Mouse (Mus musculus): ENCODE results near the gene A630095N17Rik.

Gene A630095N17Rik

GRCm38 (mm10) chr1:75231664-75232152, at the start of gene A630095N17Rik:
Gene A630095N17Rik (minus strand): TSS chr1:75232102.
- DNase-seq (ENCODE audit: low spot score), result no peak

GRCm38 (mm10) chr1:75278228-75278627, 46.3 kb upstream of the A630095N17Rik start, which contains the start of gene Resp18:
Gene Resp18 (minus strand): TSS chr1:75278415.
- DNase-seq (ENCODE audit: low spot score), result no peak

GRCm38 (mm10) chr1:75277195-75278188, 45.6 kb upstream of the A630095N17Rik start:
- peak; percentile 40 for DNase-seq (ENCODE audit: low spot score)

- no peak for DNase-seq (ENCODE audit: low spot score)
Measured at GRCm38 (mm10) chr1:75264091-75264880, 32.4 kb upstream of the A630095N17Rik start, which contains the start of gene Ptprn. Gene Ptprn (minus strand): TSS chr1:75264502.

GRCm38 (mm10) chr1:75262969-75263951, 31.4 kb upstream of the A630095N17Rik start:
- DNase-seq (ENCODE audit: low spot score), result peak; percentile 65

GRCm38 (mm10) chr1:75261278-75261677, 29.4 kb upstream of the A630095N17Rik start:
- DNase-seq (ENCODE audit: low spot score), result no peak

- no peak for DNase-seq (ENCODE audit: low spot score)
Measured at GRCm38 (mm10) chr1:75255516-75256046, 23.7 kb upstream of the A630095N17Rik start.

GRCm38 (mm10) chr1:75254625-75255013, 22.7 kb upstream of the A630095N17Rik start:
- no peak for DNase-seq (ENCODE audit: low spot score)

GRCm38 (mm10) chr1:75253849-75254624, 22.1 kb upstream of the A630095N17Rik start:
- DNase-seq (ENCODE audit: low spot score), result peak; percentile 50

- DNase-seq (ENCODE audit: low spot score), result no peak
Measured at GRCm38 (mm10) chr1:75253029-75253428, 21.1 kb upstream of the A630095N17Rik start.

- DNase-seq (ENCODE audit: low spot score), result no peak
Measured at GRCm38 (mm10) chr1:75252308-75252707, 20.4 kb upstream of the A630095N17Rik start.

- peak; percentile 83 for DNase-seq (ENCODE audit: low spot score)
Measured at GRCm38 (mm10) chr1:75251112-75251970, 19.4 kb upstream of the A630095N17Rik start.

- DNase-seq (ENCODE audit: low spot score), result no peak
Measured at GRCm38 (mm10) chr1:75250498-75250897, 18.6 kb upstream of the A630095N17Rik start.

GRCm38 (mm10) chr1:75248041-75248772, 16.3 kb upstream of the A630095N17Rik start:
- DNase-seq (ENCODE audit: low spot score), result no peak

GRCm38 (mm10) chr1:75247071-75247930, 15.4 kb upstream of the A630095N17Rik start:
- DNase-seq (ENCODE audit: low spot score), result no peak

- DNase-seq (ENCODE audit: low spot score), result peak; percentile 51
Measured at GRCm38 (mm10) chr1:75244836-75245235, 12.9 kb upstream of the A630095N17Rik start.

- no peak for DNase-seq (ENCODE audit: low spot score)
Measured at GRCm38 (mm10) chr1:75244175-75244826, 12.4 kb upstream of the A630095N17Rik start.

Data from yolk sac, embryonic 10.5 days (tissue).